Mouse (Mus musculus): ENCODE results near the gene Crim1.

The Crim1 gene

GRCm38 (mm10) chr17:78376587-78376986 lies 176.5 kb downstream of the Crim1 start:
- DNase-seq (ENCODE audit: low read depth), result no peak

- DNase-seq (ENCODE audit: low read depth), result no peak
Measured at GRCm38 (mm10) chr17:78379079-78379729, 179.2 kb downstream of the Crim1 start.

GRCm38 (mm10) chr17:78379730-78380245 lies 179.7 kb downstream of the Crim1 start:
- no peak for DNase-seq (ENCODE audit: low read depth)

- DNase-seq (ENCODE audit: low read depth), result no peak
Measured at GRCm38 (mm10) chr17:78382321-78382720, 182.3 kb downstream of the Crim1 start.

GRCm38 (mm10) chr17:78387665-78388064 lies 187.6 kb downstream of the Crim1 start:
- peak; percentile 79 for DNase-seq (ENCODE audit: low read depth)

- DNase-seq (ENCODE audit: low read depth), result peak; percentile 44
Measured at GRCm38 (mm10) chr17:78388101-78388847, 188.2 kb downstream of the Crim1 start.

GRCm38 (mm10) chr17:78389573-78389972 lies 189.5 kb downstream of the Crim1 start:
- DNase-seq (ENCODE audit: low read depth), result no peak

GRCm38 (mm10) chr17:78392401-78393087 lies 192.5 kb downstream of the Crim1 start:
- peak; percentile 70 for DNase-seq (ENCODE audit: low read depth)

- peak; percentile 78 for DNase-seq (ENCODE audit: low read depth)
Measured at GRCm38 (mm10) chr17:78400130-78400840, 200.2 kb downstream of the Crim1 start.

- no peak for DNase-seq (ENCODE audit: low read depth)
Measured at GRCm38 (mm10) chr17:78401311-78401710, 201.3 kb downstream of the Crim1 start.

GRCm38 (mm10) chr17:78401713-78402112 lies 201.7 kb downstream of the Crim1 start:
- peak; percentile 75 for DNase-seq (ENCODE audit: low read depth)

GRCm38 (mm10) chr17:78402174-78402573 lies 202.1 kb downstream of the Crim1 start:
- DNase-seq (ENCODE audit: low read depth), result peak; percentile 48

- peak; percentile 71 for DNase-seq (ENCODE audit: low read depth)
Measured at GRCm38 (mm10) chr17:78403229-78403628, 203.2 kb downstream of the Crim1 start.

GRCm38 (mm10) chr17:78403804-78404203 lies 203.8 kb downstream of the Crim1 start:
- peak; percentile 20 for DNase-seq (ENCODE audit: low read depth)

- DNase-seq (ENCODE audit: low read depth), result no peak
Measured at GRCm38 (mm10) chr17:78405336-78405735, 205.3 kb downstream of the Crim1 start.

- DNase-seq (ENCODE audit: low read depth), result no peak
Measured at GRCm38 (mm10) chr17:78406854-78407253, 206.8 kb downstream of the Crim1 start.

- no peak for DNase-seq (ENCODE audit: low read depth)
Measured at GRCm38 (mm10) chr17:78407581-78407980, 207.5 kb downstream of the Crim1 start.

- DNase-seq (ENCODE audit: low read depth), result peak; percentile 45
Measured at GRCm38 (mm10) chr17:78408386-78408785, 208.3 kb downstream of the Crim1 start.

- peak; percentile 79 for DNase-seq (ENCODE audit: low read depth)
Measured at GRCm38 (mm10) chr17:78409900-78410299, 209.9 kb downstream of the Crim1 start.

- no peak for DNase-seq (ENCODE audit: low read depth)
Measured at GRCm38 (mm10) chr17:78415255-78415654, 215.2 kb downstream of the Crim1 start.

- DNase-seq (ENCODE audit: low read depth), result peak; percentile 96
Measured at GRCm38 (mm10) chr17:78417381-78418281, 217.6 kb downstream of the Crim1 start, which contains the start of gene Fez2. Gene Fez2 (minus strand): TSS chr17:78418152.
